Mouse (Mus musculus) liver, adult 2 months (tissue): ENCODE results near the gene Csrp2.

Experiments used
- CTCF ChIP-seq: fragments of 200-500 bp; IDR thresholded peaks from 2 replicates; pipeline ENCODE4 v1.5.1; 2011; ENCODE audit warnings: low read depth, low read length, control low read depth
- POLR2A ChIP-seq: fragments of 200-500 bp; IDR thresholded peaks from 2 replicates; pipeline ENCODE4 v1.6.1; 2011; ENCODE audit warnings: low read length, control low read depth; ENCODE audit not compliant: insufficient read depth; ENCODE audit errors: extremely low read depth

- TF ChIP-seq CTCF, result no peak
- TF ChIP-seq POLR2A, result no peak
Observed at GRCm38 (mm10) chr10:110979431-110979830, 59.8 kb downstream of the Csrp2 start.
